Mouse (Mus musculus) adrenal gland, adult (tissue): ENCODE measurements around the gene Rpl26.
"Not testable (repeated sequence)": the region's sequence is repeated elsewhere in the genome, so short reads cannot be mapped to it uniquely, and the experiment has no call there.

Experiments
- DNase-seq, 2 experiments: peaks; one replicate each; pipeline ENCODE4 v3.0.0; 2022 to 2023; ENCODE audit warnings: low spot score in 1 of 2; ENCODE audit not compliant: inconsistent age in 2 of 2

Rpl26 gene

GRCm38 (mm10) chr11:68911531-68912177, 10.3 kb downstream of the Rpl26 start:
- peak in 1 of 2 experiments; percentile 38 for DNase-seq

- DNase-seq = no peak
Measured at GRCm38 (mm10) chr11:68914566-68914965, 13.2 kb downstream of the Rpl26 start.

- no peak for DNase-seq
Measured at GRCm38 (mm10) chr11:68923191-68923590, 21.8 kb downstream of the Rpl26 start.

GRCm38 (mm10) chr11:68924749-68925148, 23.4 kb downstream of the Rpl26 start:
- DNase-seq = no peak

GRCm38 (mm10) chr11:68926981-68927380, 25.6 kb downstream of the Rpl26 start, which contains the start of gene Odf4:
Odf4 (minus strand) TSS chr11:68927081.
- DNase-seq = no peak

GRCm38 (mm10) chr11:68929947-68930346, 28.6 kb downstream of the Rpl26 start:
- DNase-seq = no peak

- no peak for DNase-seq
Measured at GRCm38 (mm10) chr11:68933885-68934507, 32.6 kb downstream of the Rpl26 start.

- DNase-seq = not testable (repeated sequence)
Measured at GRCm38 (mm10) chr11:68936951-68937350, 35.6 kb downstream of the Rpl26 start.

- DNase-seq = peak; percentile 91 to 96
Measured at GRCm38 (mm10) chr11:68939451-68940304, 38.3 kb downstream of the Rpl26 start.

- peak in 1 of 2 experiments; percentile 43 for DNase-seq
Measured at GRCm38 (mm10) chr11:68940516-68940915, 39.1 kb downstream of the Rpl26 start.

GRCm38 (mm10) chr11:68942731-68943130, 41.3 kb downstream of the Rpl26 start:
- no peak for DNase-seq

- peak; percentile 56 to 75 for DNase-seq
Measured at GRCm38 (mm10) chr11:68945245-68945644, 43.9 kb downstream of the Rpl26 start.

- no peak for DNase-seq
Measured at GRCm38 (mm10) chr11:68946001-68946400, 44.6 kb downstream of the Rpl26 start.

- DNase-seq = peak in 1 of 2 experiments; percentile 43
Measured at GRCm38 (mm10) chr11:68946806-68947440, 45.5 kb downstream of the Rpl26 start.

- peak in 1 of 2 experiments; percentile 55 for DNase-seq
Measured at GRCm38 (mm10) chr11:68947542-68947993, 46.2 kb downstream of the Rpl26 start.

GRCm38 (mm10) chr11:68953903-68954302, 52.5 kb downstream of the Rpl26 start:
- DNase-seq = no peak

- DNase-seq = peak in 1 of 2 experiments; percentile 45
Measured at GRCm38 (mm10) chr11:68954408-68954807, 53.0 kb downstream of the Rpl26 start.

GRCm38 (mm10) chr11:68955473-68955872, 54.1 kb downstream of the Rpl26 start:
- DNase-seq = no peak

- DNase-seq = peak in 1 of 2 experiments; percentile 64
Measured at GRCm38 (mm10) chr11:68956107-68956506, 54.7 kb downstream of the Rpl26 start.
